Mouse (Mus musculus) spleen, adult 2 months (tissue): ENCODE data around the gene Mfng.

Experiments used
- CTCF ChIP-seq: fragments of 200-500 bp; IDR thresholded peaks from 2 replicates; pipeline ENCODE4 v1.5.1; 2011; ENCODE audit warnings: mild to moderate bottlenecking, inconsistent platforms; ENCODE audit not compliant: insufficient read depth, insufficient read length, insufficient replicate concordance; ENCODE audit errors: extremely low read depth
- POLR2A ChIP-seq: fragments of 200-500 bp; IDR thresholded peaks from 2 replicates; pipeline ENCODE4 v1.6.1; 2011; ENCODE audit warnings: low read depth, low read length, inconsistent platforms

GRCm38 (mm10) chr15:78720094-78720493 is 53.2 kb downstream of the Mfng start:
- TF ChIP-seq CTCF: peak; percentile 90
- TF ChIP-seq POLR2A: no peak
